Mouse (Mus musculus): Measurements from ENCODE around the gene Met.

- TF ChIP-seq CTCF (IDR thresholded peaks at IDR 0.05; ENCODE audit: low read depth) (no peak), EP300 (optimal IDR thresholded peaks at IDR 0.05) (no peak)
Observed at GRCm38 (mm10) chr6:17503724-17504123, 40.1 kb downstream of the Met start.
